In the genomic region with DNA sequence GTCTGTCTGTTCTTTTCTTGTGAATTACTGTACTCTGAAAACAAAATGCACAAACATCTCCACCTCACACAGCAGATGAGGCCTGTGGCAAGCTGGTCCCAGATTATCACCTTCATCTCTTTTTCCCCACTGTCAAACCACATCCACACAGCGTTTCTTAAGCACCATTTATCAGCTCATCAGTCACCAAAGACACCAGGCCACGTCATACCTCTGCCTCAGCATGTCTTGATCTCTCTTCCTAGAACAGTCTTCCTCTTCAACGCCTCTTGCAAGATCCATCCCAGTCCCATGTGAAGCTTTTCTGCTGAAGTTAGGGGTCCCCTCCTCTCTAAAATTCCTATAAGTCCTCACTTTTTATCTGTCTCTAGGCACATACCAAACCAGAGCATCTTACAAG, we compare ENCODE assay signal across 25 mouse cellular contexts.
DNase-seq lines count a peak whose midpoint lies in the region; ATAC-seq and TF ChIP-seq lines count a peak whose summit lies in the region.
"Had no signal": no experiment of that assay in that cellular context is flagged by ENCODE, and none has a peak within 500 bp of the region (broad histone marks: within the 10 kb centered on the region; RNA-seq: fewer than 3 reads in every experiment).

No protein-coding gene starts in this region.

- intact Hi-C loops in heart, adult 2 months (cut with DNase I) = loop anchor here (10.0 kb wide), 2 partner anchors 142 to 342 kb away; a partner anchor contains a TSS

- no peak overlapping the region for H3K9ac ChIP-seq in heart, adult 2 months (ENCODE audit: low read depth, low read length)
- no peak overlapping the region for H3K9ac ChIP-seq in hindbrain, embryonic 14.5 days
- H3K9ac ChIP-seq: hindbrain, embryonic 15.5 days; limb, embryonic 15.5 days; liver, embryonic 15.5 days had no signal

- H3K4me3 ChIP-seq in heart, adult 2 months = no peak overlapping the region
- no peak overlapping the region for H3K4me3 ChIP-seq in hindbrain, embryonic 14.5 days (replicated peaks; ENCODE audit: low read length)
- H3K4me3 ChIP-seq: embryonic facial prominence, embryonic 10.5 days; forebrain, embryonic 10.5 days; hindbrain, embryonic 15.5 days; limb, embryonic 15.5 days; liver, embryonic 15.5 days; midbrain, embryonic 10.5 days had no signal

- no peak for DNase-seq in heart, adult 2 months
- DNase-seq in heart, adult 18-20 months = no peak
- DNase-seq in induced T-regulatory cell, adult 2 months (ENCODE audit: low read depth) = peak; percentile 79
- peak; percentile 29 to 56 for DNase-seq in natural killer cell, adult 2 months (ENCODE audit: low spot score in 2 of 2)
- DNase-seq in urinary bladder, postnatal 10 days (ENCODE audit: low spot score) = no peak
- DNase-seq in hindbrain, embryonic 14.5 days (ENCODE audit: low spot score) = no peak
- DNase-seq in layer of hippocampus, adult 11-12 months (ENCODE audit: low spot score) = no peak
- DNase-seq: adrenal gland, postnatal 36 days; cerebellum, adult 11 months; cerebellum, adult 9-11 months; gastrocnemius, postnatal 25 days; heart, postnatal 4 days; kidney, adult 11 months; kidney, postnatal 4 days; layer of hippocampus, adult 9-11 months; lung, postnatal 4 days; spleen, adult 18-20 months had no signal

- H3K36me3 ChIP-seq in heart, adult 2 months (ENCODE audit: control insufficient read depth, insufficient read depth, low read length) = no peaks in the 10 kb centered on the region
- H3K36me3 ChIP-seq in hindbrain, embryonic 14.5 days (replicated peaks; ENCODE audit: control insufficient read depth, insufficient read depth) = no peaks in the 10 kb centered on the region
- H3K36me3 ChIP-seq: embryonic facial prominence, embryonic 10.5 days; forebrain, embryonic 10.5 days; hindbrain, embryonic 15.5 days; limb, embryonic 15.5 days; liver, embryonic 15.5 days; midbrain, embryonic 10.5 days had no signal

- no peaks in the 10 kb centered on the region for H3K79me2 ChIP-seq in heart, adult 2 months (replicated peaks; ENCODE audit: control insufficient read depth, insufficient read depth, low read length)

- no peak for TF ChIP-seq CTCF in heart, adult 2 months (IDR thresholded peaks at IDR 0.05)

- TF ChIP-seq EP300 in heart, adult 2 months (IDR thresholded peaks at IDR 0.05; ENCODE audit: insufficient read depth, low read depth, low read length) = no peak

- no peaks in the 10 kb centered on the region for H3K27me3 ChIP-seq in heart, adult 2 months (ENCODE audit: control insufficient read depth, insufficient read depth, low read length)
- H3K27me3 ChIP-seq in hindbrain, embryonic 14.5 days (ENCODE audit: control insufficient read depth, insufficient read depth, low read length) = no peaks in the 10 kb centered on the region
- H3K27me3 ChIP-seq: hindbrain, embryonic 15.5 days; limb, embryonic 15.5 days; liver, embryonic 15.5 days had no signal

- peak; percentile 81 for ATAC-seq in CD4-positive, CD25-positive, alpha-beta regulatory T cell, adult 4 months
- ATAC-seq in hindbrain, embryonic 14.5 days (ENCODE audit: low FRiP score) = no peak
- ATAC-seq: midbrain, embryonic 16.5 days had no signal

- no peaks in the 10 kb centered on the region for H3K9me3 ChIP-seq in hindbrain, embryonic 14.5 days (ENCODE audit: control insufficient read depth, low read length)
- H3K9me3 ChIP-seq: embryonic facial prominence, embryonic 10.5 days; forebrain, embryonic 10.5 days; hindbrain, embryonic 15.5 days; limb, embryonic 15.5 days; liver, embryonic 15.5 days; midbrain, embryonic 10.5 days had no signal

- H3K4me2 ChIP-seq in hindbrain, embryonic 14.5 days (replicated peaks) = no peak overlapping the region
- H3K4me2 ChIP-seq: hindbrain, embryonic 15.5 days; limb, embryonic 15.5 days; liver, embryonic 15.5 days had no signal

- WGBS in heart, adult 2 months = 78% methylated on average over 3 of the region's 3 CpGs
- 77% methylated on average over 3 of the region's 3 CpGs for WGBS in hindbrain, embryonic 14.5 days

- H3K27ac ChIP-seq in heart, adult 2 months = peak overlapping the region; percentile 7; the same call in 1 of the 2 replicates
- no peak overlapping the region for H3K27ac ChIP-seq in hindbrain, embryonic 14.5 days
- H3K27ac ChIP-seq: embryonic facial prominence, embryonic 10.5 days; forebrain, embryonic 10.5 days; hindbrain, embryonic 15.5 days; limb, embryonic 15.5 days; liver, embryonic 15.5 days; midbrain, embryonic 10.5 days had no signal

- TF ChIP-seq POLR2A in heart, adult 2 months (IDR thresholded peaks at IDR 0.05; ENCODE audit: insufficient read depth, low read depth, low read length) = no peak

- H3K4me1 ChIP-seq in heart, adult 2 months (ENCODE audit: control insufficient read depth, insufficient read depth, low read length) = peaks cover 4% of the 10 kb centered on the region
- H3K4me1 ChIP-seq in hindbrain, embryonic 14.5 days (replicated peaks; ENCODE audit: control insufficient read depth, insufficient read depth, low read length) = peaks cover 6% of the 10 kb centered on the region; the same call in 1 of the 2 replicates
- H3K4me1 ChIP-seq: embryonic facial prominence, embryonic 10.5 days; hindbrain, embryonic 15.5 days; liver, embryonic 15.5 days; midbrain, embryonic 10.5 days had no signal

Comparison
In these comparisons a context has a peak if more than half of its experiments do, and no peak if none do; other contexts are left out.
1. DNase-seq: peak in induced T-regulatory cell, adult 2 months (single experiment) and natural killer cell, adult 2 months (2 of 2); none in heart, adult 2 months (0 of 2), heart, adult 18-20 months (0 of 2), urinary bladder, postnatal 10 days (single experiment), hindbrain, embryonic 14.5 days (single experiment) and layer of hippocampus, adult 11-12 months (single experiment).